10 mouse cellular contexts compared by ENCODE assay signal in the genomic region with DNA sequence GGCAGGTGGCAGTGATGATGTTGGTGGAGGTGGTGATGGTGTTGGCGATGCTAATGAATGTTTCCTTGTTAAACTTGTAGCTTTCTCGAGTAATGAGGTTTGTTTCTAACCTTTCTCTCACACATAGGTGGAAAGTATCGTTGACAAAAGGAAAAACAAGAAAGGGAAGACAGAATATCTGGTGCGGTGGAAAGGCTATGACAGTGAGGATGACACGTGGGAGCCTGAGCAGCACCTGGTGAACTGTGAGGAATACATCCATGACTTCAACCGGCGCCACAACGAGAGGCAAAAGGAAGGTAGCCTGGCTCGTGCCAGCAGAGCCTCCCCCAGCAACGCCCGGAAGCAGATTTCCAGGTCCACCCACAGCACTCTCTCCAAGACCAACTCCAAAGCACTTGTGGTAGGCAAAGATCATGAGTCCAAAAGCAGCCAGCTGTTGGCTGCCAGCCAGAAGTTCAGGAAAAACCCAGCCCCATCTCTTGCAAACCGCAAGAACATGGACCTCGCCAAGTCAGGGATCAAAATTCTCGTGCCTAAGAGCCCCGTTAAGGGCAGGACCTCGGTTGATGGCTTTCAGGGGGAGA.
DNase-seq lines count a peak whose midpoint lies in the region; ATAC-seq lines count a peak whose summit lies in the region.
"Had no signal": no experiment of that assay in that cellular context is flagged by ENCODE, and none has a peak within 500 bp of the region (broad histone marks: within the 10 kb centered on the region; RNA-seq: fewer than 3 reads in every experiment).

No protein-coding gene starts in this region.

- no peak overlapping the region for H3K4me3 ChIP-seq in heart, embryonic 12.5 days
- H3K4me3 ChIP-seq in lung, embryonic 16.5 days (ENCODE audit: low read length), result no peak overlapping the region
- H3K4me3 ChIP-seq in forebrain, embryonic 10.5 days, result no peak overlapping the region
- H3K4me3 ChIP-seq: forebrain, embryonic 12.5 days had no signal

- peaks cover 39% of the 10 kb centered on the region for H3K36me3 ChIP-seq in heart, embryonic 12.5 days
- peaks cover 14% of the 10 kb centered on the region for H3K36me3 ChIP-seq in lung, embryonic 16.5 days (ENCODE audit: control insufficient read depth, insufficient read depth, low read length)
- H3K36me3 ChIP-seq in forebrain, embryonic 10.5 days (replicated peaks), result peaks cover 50% of the 10 kb centered on the region

- no peaks in the 10 kb centered on the region for H3K27me3 ChIP-seq in heart, embryonic 12.5 days (replicated peaks)
- H3K27me3 ChIP-seq in lung, embryonic 16.5 days (ENCODE audit: control insufficient read depth, insufficient read depth, low read depth, low read length), result no peaks in the 10 kb centered on the region
- no peaks in the 10 kb centered on the region for H3K27me3 ChIP-seq in forebrain, embryonic 10.5 days (ENCODE audit: poor library complexity, severe bottlenecking)
- H3K27me3 ChIP-seq: forebrain, embryonic 12.5 days had no signal

- intact Hi-C loops in heart, postnatal 14 days (cut with DNase I), result no loop called here

- ATAC-seq in heart, embryonic 12.5 days (ENCODE audit: insufficient number of reproducible peaks, low FRiP score), result no peak
- peak; percentile 75 for ATAC-seq in lung, embryonic 16.5 days (ENCODE audit: low read depth)

- H3K9ac ChIP-seq in heart, embryonic 12.5 days, result no peak overlapping the region
- no peak overlapping the region for H3K9ac ChIP-seq in lung, embryonic 16.5 days (ENCODE audit: low read length)
- H3K9ac ChIP-seq: forebrain, embryonic 12.5 days had no signal

- no peak overlapping the region for H3K4me2 ChIP-seq in heart, embryonic 12.5 days
- no peak overlapping the region for H3K4me2 ChIP-seq in lung, embryonic 16.5 days (ENCODE audit: low read depth, low read length)
- H3K4me2 ChIP-seq: forebrain, embryonic 12.5 days had no signal

- 70% methylated on average over 16 of the region's 16 CpGs for WGBS in heart, embryonic 12.5 days
- 61% methylated on average over 16 of the region's 16 CpGs for WGBS in lung, embryonic 16.5 days
- WGBS in forebrain, embryonic 10.5 days, result 96% methylated on average over 16 of the region's 16 CpGs

- H3K4me1 ChIP-seq in heart, embryonic 12.5 days (replicated peaks), result peaks cover 46% of the 10 kb centered on the region
- peaks cover 16% of the 10 kb centered on the region for H3K4me1 ChIP-seq in lung, embryonic 16.5 days (replicated peaks; ENCODE audit: control insufficient read depth, insufficient read depth, low read length)
- peaks cover 19% of the 10 kb centered on the region for H3K4me1 ChIP-seq in forebrain, embryonic 10.5 days

- H3K27ac ChIP-seq in heart, embryonic 12.5 days (ENCODE audit: poor library complexity, severe bottlenecking), result no peak overlapping the region
- H3K27ac ChIP-seq in lung, embryonic 16.5 days (ENCODE audit: low read length), result no peak overlapping the region
- H3K27ac ChIP-seq in forebrain, embryonic 10.5 days, result no peak overlapping the region
- H3K27ac ChIP-seq: forebrain, embryonic 12.5 days had no signal

- H3K9me3 ChIP-seq in heart, embryonic 12.5 days (replicated peaks), result no peaks in the 10 kb centered on the region
- H3K9me3 ChIP-seq in lung, embryonic 16.5 days (ENCODE audit: control insufficient read depth, low read length), result no peaks in the 10 kb centered on the region
- H3K9me3 ChIP-seq in forebrain, embryonic 10.5 days, result no peaks in the 10 kb centered on the region
- H3K9me3 ChIP-seq: forebrain, embryonic 12.5 days had no signal

- DNase-seq in heart, adult 18-20 months, result peak; percentile 55 to 62
- DNase-seq in adrenal gland, postnatal 25 days, result peak; percentile 50
- peak; percentile 48 to 51 for DNase-seq in heart, postnatal 14 days
- no peak for DNase-seq in left cerebral cortex, adult 9 months (ENCODE audit: low spot score in 2 of 2)
- no peak for DNase-seq in forebrain, embryonic 10.5 days (ENCODE audit: extremely low spot score, low spot score)
- no peak for DNase-seq in right cerebral cortex, adult 2 months (ENCODE audit: low spot score in 2 of 2)
- DNase-seq: midbrain, embryonic 14.5 days had no signal

Comparison
In these comparisons a context has a peak if more than half of its experiments do, and no peak if none do; other contexts are left out.
1. DNase-seq: peak in heart, adult 18-20 months (2 of 2), adrenal gland, postnatal 25 days (single experiment) and heart, postnatal 14 days (2 of 2); none in left cerebral cortex, adult 9 months (0 of 2), forebrain, embryonic 10.5 days (single experiment) and right cerebral cortex, adult 2 months (0 of 2).